Mouse (Mus musculus) ovary, adult 18-20 months (tissue): ENCODE data around the gene Galnt15.

Source experiments
- DNase-seq: peaks from one replicate; pipeline ENCODE4 v3.0.0; 2022; ENCODE audit warnings: low spot score, mixed read lengths

The Galnt15 gene

DNA sequence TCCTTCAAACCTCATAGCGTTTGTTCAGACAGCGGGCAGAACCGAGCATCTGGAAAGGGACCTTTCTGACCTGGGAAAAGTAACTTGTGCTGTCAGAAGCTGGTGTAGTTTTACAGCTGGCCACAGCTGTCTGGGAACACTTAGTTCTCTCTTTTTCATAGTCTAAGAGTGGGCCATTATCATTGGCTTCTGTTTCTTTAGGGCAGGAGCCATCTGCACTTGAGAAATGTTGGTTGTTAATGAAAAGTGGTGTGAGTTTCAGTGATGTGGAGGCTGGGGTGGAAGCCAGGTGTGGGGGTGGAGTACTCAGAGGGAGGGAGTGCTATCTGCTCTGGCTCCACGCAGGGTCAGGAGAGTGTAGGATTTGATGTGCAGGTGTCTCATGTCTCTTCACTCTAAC is 62.3 kb downstream of the Galnt15 start:
- no peak for DNase-seq

DNA sequence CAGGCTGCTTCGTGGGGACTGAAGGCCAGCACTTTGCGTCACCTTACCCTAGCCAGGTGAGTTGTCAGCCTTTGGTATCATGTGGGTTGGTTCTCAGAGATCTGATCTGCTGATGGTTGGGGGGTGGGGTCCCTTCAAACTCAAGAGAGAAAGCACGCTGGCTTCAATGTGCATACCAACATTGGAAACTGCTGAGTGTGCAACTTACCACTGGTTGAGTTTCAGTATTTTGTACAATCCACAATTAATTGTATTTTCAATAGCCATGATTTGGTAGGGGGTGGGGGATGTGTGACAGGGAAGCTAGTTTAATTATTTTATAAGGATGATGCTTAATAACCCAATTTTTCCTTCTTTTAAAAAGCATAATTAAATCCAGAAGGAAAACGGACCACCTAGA is 62.9 kb downstream of the Galnt15 start:
- DNase-seq = no peak

DNA sequence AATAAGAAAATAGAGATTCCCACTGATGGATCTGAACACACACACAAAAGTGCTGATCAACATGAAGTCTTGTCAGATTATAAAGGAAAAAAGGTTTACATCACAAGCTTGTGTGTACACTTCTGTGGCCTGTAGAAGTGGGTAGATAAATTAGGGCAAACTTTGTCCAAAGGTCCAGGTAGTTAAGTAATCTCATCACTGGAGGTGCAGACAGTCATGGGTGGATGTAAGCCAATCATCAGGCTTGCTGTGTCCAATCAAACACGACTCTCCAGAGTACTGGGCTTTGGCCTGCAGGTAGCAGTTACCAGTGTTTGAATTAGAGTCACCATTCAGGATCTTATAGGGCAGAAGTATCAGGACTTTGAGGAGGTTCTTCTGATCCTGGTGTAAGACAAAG is 64.2 kb downstream of the Galnt15 start:
- DNase-seq = no peak

DNA sequence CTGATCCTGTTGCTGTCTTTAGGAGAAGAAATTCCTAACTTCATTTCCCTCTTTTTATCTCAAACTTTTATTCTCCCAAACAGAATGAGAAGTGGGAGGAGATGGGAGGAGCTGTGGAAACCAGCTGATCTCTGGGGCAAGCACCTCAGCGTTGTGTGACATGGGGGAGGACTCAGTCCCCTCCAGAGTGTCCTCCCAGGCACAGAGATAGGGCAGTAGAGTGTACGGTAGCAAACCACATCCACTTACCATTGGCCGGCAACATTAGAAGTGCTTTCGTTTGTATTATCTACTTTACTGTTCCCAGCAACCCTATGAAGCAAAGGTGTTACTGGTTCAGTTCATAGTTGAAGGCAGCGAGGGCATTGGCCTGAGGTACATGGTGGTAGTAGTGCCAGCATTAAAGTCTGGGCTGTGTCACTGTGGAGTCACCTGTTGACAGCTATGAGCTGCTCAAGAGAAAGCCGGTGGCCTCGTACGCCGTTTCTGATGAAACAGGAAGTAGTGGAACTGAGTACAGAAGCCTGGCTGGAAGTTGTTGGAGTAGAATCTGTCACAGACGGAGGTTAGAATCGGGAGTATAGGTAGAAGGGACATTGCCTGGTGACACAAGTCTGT is 64.8 kb downstream of the Galnt15 start:
- no peak for DNase-seq

DNA sequence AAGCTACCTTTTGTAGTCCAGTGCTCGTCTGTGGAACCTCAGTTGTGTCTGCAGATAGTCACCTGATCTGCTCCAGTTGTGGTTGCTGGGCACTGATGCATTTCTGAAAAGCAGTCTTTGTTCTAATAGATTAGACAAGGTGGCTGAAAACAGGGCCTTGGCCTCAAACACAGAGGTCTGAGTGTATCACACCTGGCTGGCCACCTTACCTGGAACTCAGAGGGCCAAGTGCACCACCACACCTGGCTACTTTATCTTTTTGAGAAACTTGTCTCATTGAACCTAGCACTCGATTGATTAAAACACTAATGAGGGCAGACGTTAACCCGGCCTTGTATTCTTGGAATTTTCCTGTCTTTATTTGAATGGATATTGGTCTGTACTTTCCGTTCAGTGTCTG is 66.9 kb downstream of the Galnt15 start:
- DNase-seq = no peak

DNA sequence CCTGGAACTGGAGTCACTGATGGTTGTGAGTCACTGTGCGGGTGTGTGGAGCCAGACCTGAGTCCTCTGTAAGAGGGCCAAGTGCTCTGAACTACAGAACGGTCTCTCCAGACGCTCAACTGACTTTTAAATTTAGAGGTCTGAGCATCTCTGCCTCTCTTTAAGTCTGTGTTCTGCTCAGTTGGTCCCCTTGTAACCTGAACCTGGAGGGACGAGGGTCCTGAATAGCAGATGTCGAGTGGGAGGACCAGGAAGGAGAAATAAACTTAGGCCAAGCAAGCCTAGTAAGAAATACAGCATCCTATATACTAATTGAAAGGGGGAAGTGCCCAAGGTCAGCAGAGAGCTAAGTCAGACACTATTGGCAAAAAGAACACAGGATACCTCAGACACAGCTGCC is 68.0 kb downstream of the Galnt15 start:
- DNase-seq = no peak

DNA sequence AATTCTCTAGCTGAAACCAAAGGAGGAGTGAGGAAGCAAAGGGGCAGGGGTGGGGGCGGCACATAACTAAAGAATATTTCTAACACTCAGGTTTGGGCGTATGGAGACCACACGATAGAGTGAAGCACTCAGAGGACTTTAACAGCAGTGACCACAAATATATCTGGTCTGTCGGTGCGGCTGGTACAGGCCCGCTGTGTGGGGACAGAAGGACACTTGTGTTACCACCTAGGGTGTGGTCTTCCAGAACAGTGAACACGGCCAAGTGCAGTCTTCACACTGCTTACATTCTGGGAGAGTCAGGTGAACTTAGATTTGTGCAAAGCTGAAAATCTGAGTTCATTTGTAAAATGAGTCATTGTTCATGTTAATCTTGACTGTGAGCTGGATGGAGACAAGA is 68.9 kb downstream of the Galnt15 start:
- DNase-seq = no peak

DNA sequence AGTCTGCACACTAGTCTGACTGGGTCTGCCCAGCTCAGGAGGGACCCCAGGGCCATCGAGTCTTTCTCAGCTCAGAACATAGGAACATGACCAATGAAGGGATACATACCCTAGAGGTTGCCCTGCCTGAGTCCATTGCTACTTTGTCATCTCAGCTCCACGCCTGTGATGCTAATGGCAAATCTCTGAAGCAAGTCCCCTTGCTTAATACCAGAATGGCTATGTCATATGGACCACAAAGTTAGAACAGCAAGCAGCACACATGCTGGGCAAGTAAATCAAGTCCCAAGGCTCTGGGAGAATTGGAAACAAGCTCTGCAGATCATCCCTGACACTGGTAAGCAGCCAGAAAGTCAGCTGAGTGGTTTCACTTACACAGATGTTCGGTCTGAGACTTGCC is 70.2 kb downstream of the Galnt15 start:
- no peak for DNase-seq

DNA sequence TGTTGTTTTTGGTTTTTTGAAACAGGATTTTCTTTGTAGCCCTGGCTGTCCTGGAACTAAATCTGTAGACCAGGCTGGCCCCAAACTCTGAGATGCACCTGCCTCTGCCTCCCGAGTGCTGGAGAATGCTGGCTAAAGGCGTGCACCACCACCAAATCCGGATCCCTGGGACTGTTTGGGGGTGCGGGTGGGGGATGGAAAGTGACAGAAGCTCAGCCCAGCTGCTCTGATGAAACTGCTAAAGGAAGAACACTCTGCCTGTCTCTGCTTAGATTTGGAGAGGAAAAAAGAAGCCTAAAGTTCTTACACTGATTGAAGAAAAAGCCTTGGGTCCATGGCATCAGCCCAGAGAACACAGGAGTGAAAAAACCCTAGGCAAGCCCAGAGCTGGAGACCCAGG is 74.8 kb downstream of the Galnt15 start:
- no peak for DNase-seq

DNA sequence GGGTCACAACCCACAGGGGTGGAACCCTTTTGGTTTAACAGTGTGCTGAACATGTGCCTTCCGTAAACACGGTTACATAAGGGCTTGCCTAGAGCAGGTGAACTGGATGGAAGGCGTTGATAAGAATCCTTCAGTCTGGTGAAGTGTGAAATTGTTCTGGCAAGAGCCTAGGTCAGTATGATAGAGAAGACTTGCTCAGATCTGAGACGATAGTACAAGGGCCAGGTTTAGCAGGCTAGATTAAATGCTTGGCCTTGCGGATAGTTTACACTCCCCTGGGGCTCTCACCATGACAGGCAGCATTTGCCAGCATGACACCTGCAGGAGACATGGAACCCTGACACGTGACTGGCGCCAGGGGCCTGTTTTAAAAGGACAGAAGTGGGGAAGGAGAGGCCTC is 76.9 kb downstream of the Galnt15 start:
- DNase-seq = no peak

DNA sequence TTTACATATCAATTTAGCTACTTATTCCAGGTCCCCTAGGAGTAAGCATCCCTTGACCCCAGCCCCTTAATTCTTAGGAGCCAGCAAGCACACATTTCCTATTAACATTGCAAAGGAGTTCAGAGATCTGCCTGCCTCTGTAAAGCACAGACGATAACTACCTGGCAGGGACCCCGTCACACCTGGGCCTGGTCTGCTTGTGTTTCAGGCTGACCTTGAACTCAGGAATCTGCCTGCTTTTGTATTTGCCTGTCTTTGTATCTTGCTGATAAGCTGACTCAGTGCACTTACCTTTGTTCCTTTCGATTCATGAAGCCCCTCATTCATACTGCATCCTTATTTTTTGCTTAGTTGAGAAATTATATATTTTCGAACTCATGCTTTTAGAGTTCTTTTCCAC is 78.1 kb downstream of the Galnt15 start:
- no peak for DNase-seq
